Mouse (Mus musculus) gonadal fat pad, adult 2 months (tissue): Measurements from ENCODE around the gene Gm281. TPM values are rescaled to one million over a fixed set of nuclear protein-coding genes. Genes with fewer than 3 reads are reported as not detected.

Experiments
- DNase-seq: peaks from one replicate; pipeline ENCODE4 v3.0.0-alpha.2; 2012; ENCODE audit warnings: low read depth
- polyA plus RNA-seq: library from polyadenylated mRNA; depleted of rRNA; stranded (reverse); fragments of >200 nt; gene quantifications from 2 replicates; pipeline ENCODE4 v1.2.3, GENCODE M21; 2012; rRNA removed

Gm281 gene
- polyA plus RNA-seq, 1 experiment: not detected

DNA sequence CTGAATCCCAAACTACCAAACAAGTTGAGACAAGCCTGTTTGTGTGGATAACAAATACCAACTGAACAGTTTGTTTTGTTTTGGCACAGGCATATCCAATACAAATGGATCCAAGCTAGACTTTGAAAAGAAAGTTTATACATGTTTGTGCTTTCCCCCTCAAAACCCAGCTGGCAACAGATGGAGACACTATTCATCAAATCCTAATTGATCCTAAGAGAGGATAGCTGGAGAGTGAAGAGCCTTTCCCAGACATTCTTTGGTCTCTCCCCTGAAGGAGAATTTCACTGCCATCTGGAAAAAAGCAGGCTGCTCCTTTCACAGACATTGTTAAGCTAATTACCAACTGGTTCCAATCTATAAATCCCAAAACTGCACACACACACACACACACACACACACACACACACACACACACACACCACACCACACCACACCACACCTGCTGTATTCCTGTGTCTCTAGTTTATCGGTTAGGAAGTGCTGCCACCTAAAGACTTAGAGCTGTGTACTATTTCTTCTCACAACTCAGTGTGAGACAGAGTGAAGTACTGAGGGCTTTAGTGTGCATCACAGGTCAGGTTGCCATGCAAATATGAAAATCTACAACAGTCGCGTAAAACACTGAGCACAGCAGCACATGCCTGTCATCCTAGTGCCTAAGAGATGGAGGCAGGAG is 101.3 kb downstream of the Gm281 start:
- DNase-seq: no peak

- DNase-seq: no peak
These were observed 123.8 kb downstream of the Gm281 start for GRCm38 (mm10) chr14:13790446-13790845.

DNA sequence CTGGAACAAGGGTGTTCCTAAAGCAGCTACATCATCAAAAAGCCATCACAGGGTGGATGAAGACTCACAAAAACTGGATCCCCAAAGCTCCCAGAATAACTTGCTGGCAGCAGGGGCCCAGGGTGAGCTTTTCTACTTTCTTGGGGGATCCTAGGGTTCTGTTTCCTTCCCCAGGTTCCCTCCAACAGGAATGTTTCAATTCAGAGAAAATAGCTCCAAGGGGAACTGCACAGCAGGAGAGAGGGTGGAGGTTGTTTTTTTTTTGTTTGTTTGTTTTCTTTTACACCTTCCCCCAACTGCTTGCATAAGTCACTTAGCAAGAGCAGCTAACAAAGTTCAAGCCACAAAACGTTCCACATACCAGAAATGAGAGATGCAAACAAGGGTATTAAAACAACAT is 124.3 kb downstream of the Gm281 start:
- DNase-seq: no peak

- DNase-seq: no peak
These were observed 131.3 kb downstream of the Gm281 start for GRCm38 (mm10) chr14:13782970-13783369.

DNA sequence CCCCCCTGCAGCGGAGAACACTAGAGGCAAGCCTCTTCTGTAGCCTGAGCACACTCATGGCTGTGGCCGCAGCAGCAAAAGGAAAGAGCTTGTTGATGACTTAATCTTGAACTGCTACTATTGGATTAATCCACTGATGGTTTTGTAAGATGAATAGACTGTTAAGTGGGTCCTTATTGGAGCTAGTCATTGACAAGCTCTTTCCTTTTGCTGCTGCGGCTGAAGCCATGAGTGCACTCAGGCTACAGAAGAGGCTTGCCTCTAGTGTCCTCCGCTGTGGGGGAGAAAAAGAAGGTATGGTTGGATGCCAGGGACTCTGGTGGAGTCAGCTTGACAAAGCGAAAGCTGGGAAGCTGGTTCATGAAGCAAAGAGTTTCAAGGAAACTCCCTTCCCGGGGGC is 135.9 kb downstream of the Gm281 start:
- DNase-seq: no peak

- no peak for DNase-seq
These were observed 143.1 kb downstream of the Gm281 start for GRCm38 (mm10) chr14:13771163-13771562.

GRCm38 (mm10) chr14:13770686-13771085 is 143.6 kb downstream of the Gm281 start:
- DNase-seq: no peak

Other genes with a start within 250 kb of the Gm281 start
- gene Sntn, start 243.6 kb downstream of the Gm281 start, polyA plus RNA-seq: 1.4 and 3.7 TPM in 2 replicates
- 20.9 and 24.9 TPM in 2 replicates for gene Atxn7, start 47.0 kb upstream of the Gm281 start, polyA plus RNA-seq
- gene Thoc7, start 47.4 kb upstream of the Gm281 start, polyA plus RNA-seq: 23.7 and 24.1 TPM in 2 replicates
- 33.3 and 34.1 TPM in 2 replicates for gene Psmd6, start 206.5 kb upstream of the Gm281 start, polyA plus RNA-seq